In genomic region chr13:21240788-21241187, GRCm38 (mm10) we compare ENCODE assay signal across 12 mouse cellular contexts. TPM values are rescaled to one million over a fixed set of nuclear protein-coding genes. Genes with fewer than 3 reads are reported as not detected.
A peak's percentile ranks its signal among the peaks of the same experiment; 100 is the strongest.
DNase-seq lines count a peak whose midpoint lies in the region; ATAC-seq and TF ChIP-seq lines count a peak whose summit lies in the region.
"Had no signal": no experiment of that assay in that cellular context is flagged by ENCODE, and none has a peak within 500 bp of the region (broad histone marks: within the 10 kb centered on the region; RNA-seq: fewer than 3 reads in every experiment).

No protein-coding gene starts in this region.

- H3K9me3 ChIP-seq in neural tube, embryonic 15.5 days (replicated peaks) = no peaks in the 10 kb centered on the region
- H3K9me3 ChIP-seq: embryonic facial prominence, embryonic 13.5 days; midbrain, embryonic 12.5 days had no signal

- intact Hi-C loops in gastrocnemius, adult 2 months (cut with DNase I) = no loop called here

- no peaks in the 10 kb centered on the region for H3K4me1 ChIP-seq in neural tube, embryonic 15.5 days

- peaks cover 21% of the 10 kb centered on the region for H3K27me3 ChIP-seq in neural tube, embryonic 15.5 days (replicated peaks)

- peak; percentile 37 to 57 for DNase-seq in cerebellum, postnatal 25 days
- DNase-seq in neural tube, embryonic 10.5 days (ENCODE audit: extremely low spot score, low spot score) = peak; percentile 61
- peak; percentile 69 for DNase-seq in forelimb bud, embryonic 11.5 days (ENCODE audit: low read depth, low spot score)
- DNase-seq in retina, embryonic 14.5 days (ENCODE audit: low spot score) = peak; percentile 58
- no peak for DNase-seq in gastrocnemius, adult 2 months
- no peak for DNase-seq in gastrocnemius, adult 8-10 months (ENCODE audit: low spot score in 2 of 2)

- H3K27ac ChIP-seq in neural tube, embryonic 15.5 days (replicated peaks) = no peak overlapping the region
- no peak overlapping the region for H3K27ac ChIP-seq in gastrocnemius, adult 2 months
- H3K27ac ChIP-seq: embryonic facial prominence, embryonic 13.5 days; kidney, postnatal 0 days; midbrain, embryonic 12.5 days had no signal

- ATAC-seq in cerebellum, adult (ENCODE audit: insufficient number of reproducible peaks, low FRiP score, low TSS enrichment) = no peak
- no peak for ATAC-seq in neural tube, embryonic 15.5 days (ENCODE audit: low FRiP score)

- no peak overlapping the region for H3K4me3 ChIP-seq in neural tube, embryonic 15.5 days (replicated peaks)
- no peak overlapping the region for H3K4me3 ChIP-seq in gastrocnemius, adult 2 months
- H3K4me3 ChIP-seq: embryonic facial prominence, embryonic 13.5 days; midbrain, embryonic 12.5 days had no signal

- no peaks in the 10 kb centered on the region for H3K36me3 ChIP-seq in neural tube, embryonic 15.5 days
- H3K36me3 ChIP-seq: embryonic facial prominence, embryonic 13.5 days; midbrain, embryonic 12.5 days had no signal

- H3K9ac ChIP-seq in neural tube, embryonic 15.5 days (replicated peaks) = no peak overlapping the region
- H3K9ac ChIP-seq: embryonic facial prominence, embryonic 13.5 days; midbrain, embryonic 12.5 days had no signal

- WGBS in neural tube, embryonic 15.5 days = 13% methylated on average over 7 of the region's 7 CpGs

- H3K4me2 ChIP-seq in neural tube, embryonic 15.5 days = no peak overlapping the region
- H3K4me2 ChIP-seq: embryonic facial prominence, embryonic 13.5 days; midbrain, embryonic 12.5 days had no signal

- TF ChIP-seq CTCF in gastrocnemius, adult 2 months (IDR thresholded peaks at IDR 0.05) = no peak

RNA-seq across cellular contexts. Expression of gene Gpx5, which starts 51.7 kb away (rescaled TPM):
- polyA plus RNA-seq in neural tube, embryonic 15.5 days (2015; fragmentation: Nextera tagmentation; extraction: Ambion mirVana) = not detected in 2 replicates
- total RNA-seq in gastrocnemius, adult 2 months (2021) = not detected
- not detected for total RNA-seq in gastrocnemius, adult 8-10 months (2022)
- polyA plus RNA-seq: embryonic facial prominence, embryonic 13.5 days; kidney, postnatal 0 days; midbrain, embryonic 12.5 days; stomach, embryonic 14.5 days had no signal

Comparison
In these comparisons a context has a peak if more than half of its experiments do, and no peak if none do; other contexts are left out.
1. DNase-seq: peak in cerebellum, postnatal 25 days (2 of 2), neural tube, embryonic 10.5 days (single experiment), forelimb bud, embryonic 11.5 days (single experiment) and retina, embryonic 14.5 days (single experiment); none in gastrocnemius, adult 2 months (single experiment) and gastrocnemius, adult 8-10 months (0 of 2).